In genomic region chrX:94542536-94542935, GRCm38 (mm10) we compare ENCODE assay signal across 8 mouse cellular contexts. TPM values are rescaled to one million over a fixed set of nuclear protein-coding genes. Genes with fewer than 3 reads are reported as not detected.
DNase-seq lines count a peak whose midpoint lies in the region; ATAC-seq and TF ChIP-seq lines count a peak whose summit lies in the region.

No protein-coding gene starts in this region.

- H3K9me3 ChIP-seq in embryonic facial prominence, embryonic 13.5 days: no peaks in the 10 kb centered on the region
- no peaks in the 10 kb centered on the region for H3K9me3 ChIP-seq in midbrain, embryonic 16.5 days (replicated peaks; ENCODE audit: control insufficient read depth, low read length, poor library complexity, severe bottlenecking)

- peaks cover 18% of the 10 kb centered on the region for H3K36me3 ChIP-seq in C2C12 (ENCODE audit: control insufficient read depth, insufficient read depth)
- H3K36me3 ChIP-seq in embryonic facial prominence, embryonic 13.5 days: peaks cover 26% of the 10 kb centered on the region
- H3K36me3 ChIP-seq in kidney, adult 2 months (ENCODE audit: control insufficient read depth, insufficient read depth, low read length): peaks cover 5% of the 10 kb centered on the region; the same call in 1 of the 2 replicates
- H3K36me3 ChIP-seq in midbrain, embryonic 16.5 days (ENCODE audit: control insufficient read depth, insufficient read depth, low read length): peaks cover 6% of the 10 kb centered on the region; the same call in 1 of the 2 replicates

- peak overlapping the region; percentile 85 for H3K27ac ChIP-seq in embryonic facial prominence, embryonic 13.5 days
- peak overlapping the region; percentile 32; the same call in 1 of the 2 replicates for H3K27ac ChIP-seq in kidney, adult 2 months (ENCODE audit: insufficient read depth, low read depth, low read length)
- peak overlapping the region; percentile 95 for H3K27ac ChIP-seq in midbrain, embryonic 16.5 days (ENCODE audit: low read length)

- no peak for TF ChIP-seq POLR2A in kidney, adult 2 months (IDR thresholded peaks at IDR 0.05; ENCODE audit: low read depth, low read length)

- H3K4me2 ChIP-seq in embryonic facial prominence, embryonic 13.5 days: peak overlapping the region; percentile 57
- H3K4me2 ChIP-seq in midbrain, embryonic 16.5 days (ENCODE audit: low read length): peak overlapping the region; percentile 57

- H3K9ac ChIP-seq in embryonic facial prominence, embryonic 13.5 days: peak overlapping the region; percentile 67
- peak overlapping the region; percentile 53 for H3K9ac ChIP-seq in midbrain, embryonic 16.5 days (ENCODE audit: low read depth, low read length)

- no peak overlapping the region for H3ac ChIP-seq in C2C12 (ENCODE audit: control insufficient read depth, insufficient read length, low read depth)

- H3K4me3 ChIP-seq in C2C12 (ENCODE audit: insufficient read depth, poor library complexity, severe bottlenecking): peak overlapping the region; percentile 14
- peak overlapping the region; percentile 58 for H3K4me3 ChIP-seq in embryonic facial prominence, embryonic 13.5 days
- peak overlapping the region; percentile 46 for H3K4me3 ChIP-seq in kidney, adult 2 months (ENCODE audit: insufficient read depth, low read depth, low read length)
- peak overlapping the region; percentile 31 for H3K4me3 ChIP-seq in midbrain, embryonic 16.5 days (ENCODE audit: low read depth, low read length)

- 36% methylated on average over 9 of the region's 9 CpGs for WGBS in embryonic facial prominence, embryonic 13.5 days
- 18% methylated on average over 9 of the region's 9 CpGs for WGBS in kidney, adult 2 months
- 18% methylated on average over 9 of the region's 9 CpGs for WGBS in midbrain, embryonic 16.5 days

- TF ChIP-seq CTCF in C2C12 (IDR thresholded peaks at IDR 0.05; ENCODE audit: control insufficient read depth, insufficient read depth, insufficient read length): no peak
- no peak for TF ChIP-seq CTCF in kidney, adult 2 months (conservative IDR thresholded peaks at IDR 0.05; ENCODE audit: insufficient read depth, insufficient read length, low read depth, low read length)

- ATAC-seq in embryonic facial prominence, embryonic 13.5 days (ENCODE audit: insufficient number of reproducible peaks, insufficient read depth, low FRiP score, low TSS enrichment, low read depth): no peak
- no peak for ATAC-seq in midbrain, embryonic 16.5 days
- ATAC-seq in CD4-positive, CD25-positive, alpha-beta regulatory T cell, adult 4 months: no peak

- DNase-seq in embryo, embryonic 10 days (ENCODE audit: low spot score): peak; percentile 8
- DNase-seq in embryo, embryonic 10.5 days (ENCODE audit: low spot score): no peak
- no peak for DNase-seq in kidney, adult 2 months
- DNase-seq in layer of hippocampus, adult 9-11 months: no peak

- peaks cover 7% of the 10 kb centered on the region for H3K4me1 ChIP-seq in embryonic facial prominence, embryonic 13.5 days
- no peaks in the 10 kb centered on the region for H3K4me1 ChIP-seq in kidney, adult 2 months (ENCODE audit: control insufficient read depth, insufficient read depth, low read length)
- peaks cover 24% of the 10 kb centered on the region for H3K4me1 ChIP-seq in midbrain, embryonic 16.5 days (ENCODE audit: control insufficient read depth, insufficient read depth, low read length)

- no peaks in the 10 kb centered on the region for H3K79me3 ChIP-seq in C2C12 (ENCODE audit: low read depth)

- peaks cover 28% of the 10 kb centered on the region for H3K79me2 ChIP-seq in C2C12 (ENCODE audit: control insufficient read depth, insufficient read depth)

- no peaks in the 10 kb centered on the region for H3K27me3 ChIP-seq in C2C12 (ENCODE audit: control insufficient read depth, insufficient read depth, insufficient read length)
- peaks cover 25% of the 10 kb centered on the region; the same call in 1 of the 2 replicates for H3K27me3 ChIP-seq in embryonic facial prominence, embryonic 13.5 days
- no peaks in the 10 kb centered on the region for H3K27me3 ChIP-seq in kidney, adult 2 months (replicated peaks; ENCODE audit: control insufficient read depth, insufficient read depth, low read length)
- no peaks in the 10 kb centered on the region for H3K27me3 ChIP-seq in midbrain, embryonic 16.5 days (ENCODE audit: control insufficient read depth, insufficient read depth, low read depth, low read length)

TF ChIP-seq in C2C12, 6 proteins besides CTCF, POLR2A, EP300 and RAD21:
- no peak for TF ChIP-seq MYOD1 (IDR thresholded peaks at IDR 0.05; ENCODE audit: control insufficient read depth, insufficient read length, low read depth)
- TF ChIP-seq USF1 (IDR thresholded peaks at IDR 0.05; ENCODE audit: low read depth): no peak
- no peak for TF ChIP-seq MYOG (IDR thresholded peaks at IDR 0.05; ENCODE audit: control insufficient read depth, extremely low read depth, insufficient read length)
- TF ChIP-seq CEBPB (IDR thresholded peaks at IDR 0.05; ENCODE audit: low read depth): no peak

RNA-seq across cellular contexts. Expression of gene Maged1, which starts 0.6 kb away (rescaled TPM):
- polyA plus RNA-seq in C2C12 (2012; fragmentation: generic; extraction: Trizol): 235 TPM
- polyA plus RNA-seq in embryonic facial prominence, embryonic 13.5 days (2015; fragmentation: Nextera tagmentation; extraction: Ambion mirVana): 745 and 750 TPM in 2 replicates
- 137 and 167 TPM in 2 replicates for polyA plus RNA-seq in kidney, adult 2 months (2012; rRNA removed)
- 1,073 and 1,116 TPM in 2 replicates for polyA plus RNA-seq in midbrain, embryonic 16.5 days (2015; fragmentation: Nextera tagmentation; extraction: Ambion mirVana)
- polyA plus RNA-seq in CD4-positive, CD25-positive, alpha-beta regulatory T cell, adult 4 months (2017; shearing (Covaris generic)): 10 to 100 TPM in 1 of 2 experiments, 1 to 10 TPM in 1; 4.7 to 10.3 TPM

Comparison
In these comparisons a context has a peak if more than half of its experiments do, and no peak if none do; other contexts are left out.
1. H3K27ac ChIP-seq: peak in every context shown above with its lines; median percentile 95 in midbrain, embryonic 16.5 days; 85 in embryonic facial prominence, embryonic 13.5 days; 32 in kidney, adult 2 months.
2. RNA of gene Maged1, which starts 0.6 kb away (polyA plus RNA-seq): 1,073 to 1,116 TPM in midbrain, embryonic 16.5 days, 745 to 750 TPM in embryonic facial prominence, embryonic 13.5 days, 235 TPM in C2C12 (single experiment) and 137 to 167 TPM in kidney, adult 2 months; 4.7 to 10.3 TPM in CD4-positive, CD25-positive, alpha-beta regulatory T cell, adult 4 months; every median in the first group is over 10 times any median in the second.
3. Peak in every context shown above with its lines, with median percentiles within 50 percentile points of each other: H3K4me3 ChIP-seq.